Mouse (Mus musculus) spleen, adult 2 months (tissue): Measurements from ENCODE around the gene Ttbk1. TPM values are rescaled to one million over a fixed set of nuclear protein-coding genes. Genes with fewer than 3 reads are reported as not detected.

Experiments used
- DNase-seq, 2 experiments: peaks; one replicate each; pipeline versions ENCODE4 v3.0.0 to v3.0.0-alpha.2; 2012 to 2021; ENCODE audit warnings: low spot score in 2 of 2, low read depth in 1 of 2
- H3K27ac ChIP-seq: fragments of 200-500 bp; 2 replicates; pipeline ENCODE4 v1.5.1; 2012; ENCODE audit warnings: low read length, inconsistent platforms; ENCODE audit not compliant: insufficient read depth
- H3K27me3 ChIP-seq: fragments of 200-500 bp; 2 replicates; pipeline ENCODE4 v1.6.1; 2012; ENCODE audit warnings: mild to moderate bottlenecking, moderate library complexity, low read length, inconsistent platforms; ENCODE audit not compliant: control insufficient read depth, insufficient read depth
- H3K36me3 ChIP-seq: fragments of 200-500 bp; 2 replicates; pipeline ENCODE4 v1.6.1; 2012; ENCODE audit warnings: mild to moderate bottlenecking, low read length, inconsistent platforms; ENCODE audit not compliant: control insufficient read depth, insufficient read depth
- H3K4me1 ChIP-seq: fragments of 200-500 bp; 2 replicates; pipeline ENCODE4 v1.6.1; 2011; ENCODE audit warnings: inconsistent platforms; ENCODE audit not compliant: control insufficient read depth, insufficient read depth, insufficient read length
- H3K4me3 ChIP-seq: fragments of 200-500 bp; 2 replicates; pipeline ENCODE4 v1.5.1; 2011; ENCODE audit warnings: mild to moderate bottlenecking, inconsistent platforms; ENCODE audit not compliant: insufficient read depth, insufficient read length; ENCODE audit errors: extremely low read depth
- CTCF ChIP-seq: fragments of 200-500 bp; IDR thresholded peaks from 2 replicates; pipeline ENCODE4 v1.5.1; 2011; ENCODE audit warnings: mild to moderate bottlenecking, inconsistent platforms; ENCODE audit not compliant: insufficient read depth, insufficient read length, insufficient replicate concordance; ENCODE audit errors: extremely low read depth
- POLR2A ChIP-seq: fragments of 200-500 bp; IDR thresholded peaks from 2 replicates; pipeline ENCODE4 v1.6.1; 2011; ENCODE audit warnings: low read depth, low read length, inconsistent platforms
- WGBS: fragments of 180-500 bp; shearing (Covaris S2); methylation state at CpG from one replicate; pipeline ENCODE4 v1.1.7; 2018; 5-methylcytosine and 5-hydroxymethylcytosine counted together
- polyA plus RNA-seq: library from polyadenylated mRNA; depleted of rRNA; stranded (reverse); fragments of >200 nt; gene quantifications from 2 replicates; pipeline ENCODE4 v1.2.3, GENCODE M21; 2012

Gene Ttbk1
- polyA plus RNA-seq, 1 experiment = 0.89 TPM

GRCm38 (mm10) chr17:46519971-46520370, 32.5 kb upstream of the Ttbk1 start:
- DNase-seq = no peak
- no peak overlapping the region for H3K4me3 ChIP-seq
- H3K27ac ChIP-seq = no peak overlapping the region
- TF ChIP-seq CTCF (no peak), POLR2A (no peak)
- H3K4me1 ChIP-seq = no peaks in the 10 kb centered on the region
- H3K27me3 ChIP-seq = no peaks in the 10 kb centered on the region
- WGBS = 84% methylated on average over 10 of the region's 10 CpGs
- H3K36me3 ChIP-seq = no peaks in the 10 kb centered on the region

- H3K4me1 ChIP-seq = no peaks in the 10 kb centered on the region
- 75% methylated on average over 2 of the region's 2 CpGs for WGBS
- H3K27me3 ChIP-seq = no peaks in the 10 kb centered on the region
- DNase-seq = no peak
- H3K27ac ChIP-seq = no peak overlapping the region
- TF ChIP-seq POLR2A (no peak), CTCF (no peak)
- H3K4me3 ChIP-seq = no peak overlapping the region
- no peaks in the 10 kb centered on the region for H3K36me3 ChIP-seq
These were observed 25.9 kb upstream of the Ttbk1 start for GRCm38 (mm10) chr17:46513329-46513728.

- H3K4me3 ChIP-seq = no peak overlapping the region
- no peak overlapping the region for H3K27ac ChIP-seq
- H3K27me3 ChIP-seq = no peaks in the 10 kb centered on the region
- TF ChIP-seq POLR2A = no peak
- no peak for TF ChIP-seq CTCF
- H3K4me1 ChIP-seq = no peaks in the 10 kb centered on the region
- 81% methylated on average over 11 of the region's 11 CpGs for WGBS
- no peaks in the 10 kb centered on the region for H3K36me3 ChIP-seq
- DNase-seq = no peak
These were observed 23.7 kb upstream of the Ttbk1 start for GRCm38 (mm10) chr17:46511059-46511710.

- Histone ChIP-seq H3K36me3 (no peaks in the 10 kb centered on the region), H3K27me3 (no peaks in the 10 kb centered on the region), H3K27ac (no peak overlapping the region), H3K4me3 (no peak overlapping the region), H3K4me1 (no peaks in the 10 kb centered on the region)
- TF ChIP-seq CTCF = no peak
- TF ChIP-seq POLR2A = no peak
- DNase-seq = no peak
- 92% methylated on average over 3 of the region's 3 CpGs for WGBS
These were observed 18.1 kb upstream of the Ttbk1 start for GRCm38 (mm10) chr17:46505617-46506016.

GRCm38 (mm10) chr17:46503847-46504638, 16.6 kb upstream of the Ttbk1 start:
- no peak for DNase-seq
- no peaks in the 10 kb centered on the region for H3K27me3 ChIP-seq
- WGBS = 85% methylated on average over 14 of the region's 14 CpGs
- TF ChIP-seq CTCF (no peak), POLR2A (no peak)
- no peak overlapping the region for H3K4me3 ChIP-seq
- no peaks in the 10 kb centered on the region for H3K36me3 ChIP-seq
- H3K4me1 ChIP-seq = no peaks in the 10 kb centered on the region
- no peak overlapping the region for H3K27ac ChIP-seq

- no peak overlapping the region for H3K27ac ChIP-seq
- H3K4me3 ChIP-seq = no peak overlapping the region
- no peaks in the 10 kb centered on the region for H3K36me3 ChIP-seq
- DNase-seq = no peak
- TF ChIP-seq POLR2A = no peak
- TF ChIP-seq CTCF = no peak
- 96% methylated on average over 2 of the region's 2 CpGs for WGBS
- no peaks in the 10 kb centered on the region for H3K4me1 ChIP-seq
- H3K27me3 ChIP-seq = no peaks in the 10 kb centered on the region
These were observed 15.3 kb upstream of the Ttbk1 start for GRCm38 (mm10) chr17:46502775-46503174.

- WGBS = 85% methylated on average over 8 of the region's 8 CpGs
- Histone ChIP-seq H3K27ac (no peak overlapping the region), H3K36me3 (no peaks in the 10 kb centered on the region), H3K4me3 (no peak overlapping the region), H3K4me1 (peaks cover 6% of the 10 kb centered on the region; the same call in 1 of the 2 replicates), H3K27me3 (no peaks in the 10 kb centered on the region)
- no peak for TF ChIP-seq CTCF
- TF ChIP-seq POLR2A = no peak
- no peak for DNase-seq
These were observed 10.5 kb upstream of the Ttbk1 start for GRCm38 (mm10) chr17:46497956-46498355.
